Mouse (Mus musculus) left cerebral cortex, adult 8-10 months (tissue): ENCODE data around the gene Moxd1. TPM values are rescaled to one million over a fixed set of nuclear protein-coding genes. Genes with fewer than 3 reads are reported as not detected.
A peak's percentile ranks its signal among the peaks of the same experiment; 100 is the strongest.
"Not testable (repeated sequence)": the region's sequence is repeated elsewhere in the genome, so short reads cannot be mapped to it uniquely, and the experiment has no call there.

Source experiments
- DNase-seq, 2 experiments: peaks; one replicate each; pipeline ENCODE4 v3.0.0; 2022; ENCODE audit warnings: low spot score in 2 of 2
- total RNA-seq, 4 experiments: library from RNA; stranded (reverse); gene quantifications; 2 replicates each; pipeline ENCODE4 v1.2.4; 2022

Moxd1 gene
- total RNA-seq, 4 experiments from 2014 or later, result 5.8 to 10.4 (median 8.0) TPM

- DNase-seq, result no peak
Observed at GRCm38 (mm10) chr10:24267520-24267919, 44.2 kb downstream of the Moxd1 start.

GRCm38 (mm10) chr10:24271077-24271637 is 47.8 kb downstream of the Moxd1 start:
- DNase-seq, result no peak

- DNase-seq, result no peak
Observed at GRCm38 (mm10) chr10:24276211-24276610, 52.9 kb downstream of the Moxd1 start.

GRCm38 (mm10) chr10:24282650-24283049 is 59.3 kb downstream of the Moxd1 start:
- no peak for DNase-seq

- no peak for DNase-seq
Observed at GRCm38 (mm10) chr10:24291611-24292010, 68.3 kb downstream of the Moxd1 start.

GRCm38 (mm10) chr10:24292671-24293070 is 69.4 kb downstream of the Moxd1 start:
- DNase-seq, result no peak

- no peak for DNase-seq
Observed at GRCm38 (mm10) chr10:24296608-24297007, 73.3 kb downstream of the Moxd1 start.

- DNase-seq, result peak in 1 of 2 experiments; percentile 9
Observed at GRCm38 (mm10) chr10:24297792-24298191, 74.5 kb downstream of the Moxd1 start.

GRCm38 (mm10) chr10:24298260-24299244 is 75.2 kb downstream of the Moxd1 start:
- peak; percentile 7 to 25 for DNase-seq

- peak; percentile 18 to 33 for DNase-seq
Observed at GRCm38 (mm10) chr10:24312191-24312611, 88.9 kb downstream of the Moxd1 start.

GRCm38 (mm10) chr10:24317126-24317836 is 94.0 kb downstream of the Moxd1 start:
- DNase-seq, result peak; percentile 6 to 29

- no peak for DNase-seq
Observed at GRCm38 (mm10) chr10:24320326-24320725, 97.0 kb downstream of the Moxd1 start.

GRCm38 (mm10) chr10:24323066-24323465 is 99.7 kb downstream of the Moxd1 start:
- DNase-seq, result no peak

GRCm38 (mm10) chr10:24327265-24327664 is 103.9 kb downstream of the Moxd1 start:
- DNase-seq, result not testable (repeated sequence)

GRCm38 (mm10) chr10:24332799-24333198 is 109.5 kb downstream of the Moxd1 start:
- DNase-seq, result no peak

GRCm38 (mm10) chr10:24339593-24340143 is 116.4 kb downstream of the Moxd1 start:
- DNase-seq, result no peak

- no peak for DNase-seq
Observed at GRCm38 (mm10) chr10:24340551-24341213, 117.4 kb downstream of the Moxd1 start.

- DNase-seq, result no peak
Observed at GRCm38 (mm10) chr10:24341214-24341589, 117.9 kb downstream of the Moxd1 start.

- no peak for DNase-seq
Observed at GRCm38 (mm10) chr10:24343068-24343467, 119.8 kb downstream of the Moxd1 start.
